Mouse (Mus musculus) intestine, embryonic 14.5 days (tissue): ENCODE measurements around the gene Cars. TPM values are rescaled to one million over a fixed set of nuclear protein-coding genes. Genes with fewer than 3 reads are reported as not detected.

Experiments
- ATAC-seq: fragments of 200-750 bp; cut with Nextera tagmentation; replicated peaks from 2 replicates; pipeline ENCODE4 v1.8.0; 2017; ENCODE audit warnings: low read depth, moderate number of reproducible peaks, moderate TSS enrichment, moderate library complexity; ENCODE audit not compliant: low FRiP score, low TSS enrichment
- DNase-seq: peaks from one replicate; pipeline ENCODE4 v3.0.0-alpha.2; 2018; ENCODE audit warnings: low spot score
- H3K27ac ChIP-seq: fragments of 300-500 bp; sonication (generic); 2 replicates; pipeline ENCODE4 v1.5.1; 2014; ENCODE audit warnings: low read depth, mild to moderate bottlenecking, control low read depth
- H3K27me3 ChIP-seq: fragments of 300-500 bp; sonication (generic); replicated peaks from 2 replicates; pipeline ENCODE4 v1.6.1; 2014; ENCODE audit warnings: low read length, control low read depth; ENCODE audit not compliant: control insufficient read depth, insufficient read depth
- H3K36me3 ChIP-seq: fragments of 300-500 bp; sonication (generic); 2 replicates; pipeline ENCODE4 v1.6.1; 2014; ENCODE audit warnings: low read length, control low read depth; ENCODE audit not compliant: control insufficient read depth, insufficient read depth
- H3K4me1 ChIP-seq: fragments of 300-500 bp; sonication (generic); replicated peaks from 2 replicates; pipeline ENCODE4 v1.6.1; 2014; ENCODE audit warnings: low read length, control low read depth, mixed read lengths; ENCODE audit not compliant: control insufficient read depth, insufficient read depth
- H3K4me2 ChIP-seq: fragments of 300-500 bp; sonication (generic); 2 replicates; pipeline ENCODE4 v1.6.1; 2014; ENCODE audit warnings: low read length
- H3K4me3 ChIP-seq: fragments of 300-500 bp; sonication (generic); 2 replicates; pipeline ENCODE4 v1.5.1; 2014; ENCODE audit warnings: low read depth, low read length, control low read depth, mixed read lengths
- H3K9ac ChIP-seq: fragments of 300-500 bp; sonication (generic); 2 replicates; pipeline ENCODE4 v1.6.1; 2014; ENCODE audit warnings: mild to moderate bottlenecking, low read length
- H3K9me3 ChIP-seq: fragments of 300-500 bp; sonication (generic); 2 replicates; pipeline ENCODE4 v1.6.1; 2016; ENCODE audit warnings: low read length, control low read depth; ENCODE audit not compliant: control insufficient read depth
- WGBS: fragments of 180-500 bp; shearing (Covaris S2); extraction: QIAGEN DNeasy Blood & Tissue Kit; methylation state at CpG from one replicate; pipeline ENCODE4 v1.1.7; 2014; 5-methylcytosine and 5-hydroxymethylcytosine counted together
- polyA plus RNA-seq: library from polyadenylated mRNA; unstranded; fragments of >200 nt; fragmentation: Nextera tagmentation; extraction: Ambion mirVana; gene quantifications from 2 replicates; pipeline ENCODE4 v1.2.1, GENCODE M21; 2014

Gene Cars
- polyA plus RNA-seq, 1 experiment from 2014 or later, result 56.5 TPM

DNA sequence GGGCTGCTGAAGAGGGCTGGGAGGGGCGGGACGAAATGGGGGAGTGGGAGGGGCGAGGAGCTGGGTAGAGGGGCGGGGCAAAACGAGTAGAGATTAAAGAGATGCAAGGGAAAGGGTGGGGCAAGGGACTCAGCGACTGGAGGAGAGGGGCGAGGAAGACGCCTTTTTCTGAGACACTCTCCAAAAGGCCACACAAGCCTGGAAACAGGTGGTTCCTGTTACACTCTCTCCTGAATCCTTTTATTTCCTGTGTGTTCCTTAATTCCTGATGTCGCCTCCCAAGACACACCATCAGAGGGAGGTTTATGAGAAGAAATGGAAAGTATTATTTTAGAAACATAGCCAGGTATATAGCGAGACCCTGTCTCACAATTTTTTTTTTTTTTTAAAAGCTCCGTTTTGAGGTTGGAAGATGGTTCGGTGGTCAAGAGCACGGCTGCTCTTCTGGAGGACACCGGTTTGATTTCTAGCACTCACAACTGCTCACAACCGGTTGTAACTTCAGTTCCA lies 396 bp upstream of the Cars start:
- no peaks in the 10 kb centered on the region for H3K27me3 ChIP-seq
- peaks cover 5% of the 10 kb centered on the region; the same call in 1 of the 2 replicates for H3K36me3 ChIP-seq
- peak overlapping the region; percentile 87 for H3K4me3 ChIP-seq
- H3K9ac ChIP-seq, result peak overlapping the region; percentile 25; the same call in 1 of the 2 replicates
- peak overlapping the region; percentile 95 for H3K4me2 ChIP-seq
- H3K27ac ChIP-seq, result no peak overlapping the region
- H3K4me1 ChIP-seq, result peaks cover 7% of the 10 kb centered on the region; the same call in 1 of the 2 replicates
- whole genome bisulfite sequencing, result 5% methylated on average over 15 of the region's 15 CpGs
- no peaks in the 10 kb centered on the region for H3K9me3 ChIP-seq
- ATAC-seq (peak; percentile 53; the same call in 1 of the 2 replicates), DNase-seq (no peak)

DNA sequence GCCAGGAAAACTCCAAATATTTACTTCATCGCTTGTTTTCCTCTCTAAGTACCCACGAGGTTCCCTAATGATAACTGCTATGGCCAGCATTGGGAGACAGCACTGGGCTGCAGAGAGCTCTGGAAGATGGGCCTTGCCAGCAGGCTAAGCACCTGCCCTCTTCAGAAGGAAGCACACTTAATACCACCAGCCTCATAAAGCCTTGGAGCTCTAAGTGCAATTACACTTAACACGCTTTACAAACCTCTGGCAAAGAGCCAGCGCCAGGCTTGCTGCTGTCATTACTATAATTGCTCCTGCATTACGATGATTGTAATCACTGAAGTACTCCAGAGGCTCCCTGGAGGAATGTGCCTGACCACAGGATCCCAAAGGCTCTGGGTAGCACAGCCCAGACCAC lies 5.0 kb downstream of the Cars start:
- H3K27me3 ChIP-seq, result no peaks in the 10 kb centered on the region
- H3K36me3 ChIP-seq, result peaks cover 27% of the 10 kb centered on the region
- 53% methylated on average over 5 of the region's 5 CpGs for WGBS
- H3K9ac ChIP-seq, result no peak overlapping the region
- ATAC-seq (no peak), DNase-seq (no peak)
- H3K4me3 ChIP-seq, result no peak overlapping the region
- H3K9me3 ChIP-seq, result no peaks in the 10 kb centered on the region
- peaks cover 7% of the 10 kb centered on the region; the same call in 1 of the 2 replicates for H3K4me1 ChIP-seq
- no peak overlapping the region for H3K27ac ChIP-seq
- H3K4me2 ChIP-seq, result no peak overlapping the region

DNA sequence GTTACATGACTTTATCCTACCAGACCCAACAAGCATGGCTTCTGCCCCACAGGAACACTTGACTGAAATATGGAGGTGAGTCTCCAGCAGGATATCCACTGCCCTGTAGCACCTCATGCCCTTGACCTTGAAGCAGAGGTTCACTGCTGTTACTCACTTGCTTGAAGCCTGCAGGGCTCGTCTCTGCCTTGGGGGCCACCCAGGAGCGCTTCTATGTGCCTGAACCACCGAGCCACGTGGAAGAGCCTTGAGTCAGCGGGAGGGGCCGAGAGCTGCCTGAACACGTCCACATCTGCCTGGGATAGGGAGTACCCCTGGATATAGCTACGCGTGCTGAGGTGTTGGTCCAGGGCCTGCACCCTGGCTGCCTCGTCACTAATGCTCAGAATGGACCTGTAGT lies 7.6 kb downstream of the Cars start:
- DNase-seq, result no peak
- no peak overlapping the region for H3K4me3 ChIP-seq
- H3K9ac ChIP-seq, result no peak overlapping the region
- no peaks in the 10 kb centered on the region for H3K9me3 ChIP-seq
- no peak for ATAC-seq
- peaks cover 41% of the 10 kb centered on the region for H3K36me3 ChIP-seq
- H3K4me1 ChIP-seq, result no peaks in the 10 kb centered on the region
- H3K27ac ChIP-seq, result no peak overlapping the region
- WGBS, result 88% methylated on average over 10 of the region's 10 CpGs
- no peak overlapping the region for H3K4me2 ChIP-seq
- H3K27me3 ChIP-seq, result no peaks in the 10 kb centered on the region

DNA sequence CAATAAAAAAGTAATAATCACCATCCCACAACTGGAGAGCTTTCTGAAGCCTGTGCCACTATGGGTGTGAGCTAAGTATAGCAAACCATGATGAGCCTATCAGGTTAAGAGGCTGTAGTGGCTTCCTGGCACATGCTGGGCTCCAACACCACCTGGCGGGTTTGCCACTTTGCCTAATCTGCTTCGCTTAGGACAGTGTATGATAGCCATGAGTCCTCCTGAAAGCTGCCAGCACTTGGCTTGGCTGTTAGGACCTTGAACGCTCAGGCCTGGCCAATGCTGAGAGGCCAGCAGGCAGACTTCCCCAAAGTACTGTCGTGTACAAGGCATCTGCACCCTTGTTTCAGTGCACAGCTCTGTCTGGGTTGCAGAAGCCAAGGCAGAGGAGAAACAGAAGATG lies 11.9 kb downstream of the Cars start:
- DNase-seq (no peak), ATAC-seq (no peak)
- Histone ChIP-seq H3K4me2 (no peak overlapping the region), H3K9me3 (no peaks in the 10 kb centered on the region), H3K4me3 (no peak overlapping the region), H3K9ac (no peak overlapping the region), H3K27me3 (no peaks in the 10 kb centered on the region), H3K4me1 (no peaks in the 10 kb centered on the region), H3K27ac (no peak overlapping the region), H3K36me3 (peaks cover 64% of the 10 kb centered on the region)
- WGBS, result 95% methylated on average over 4 of the region's 4 CpGs

DNA sequence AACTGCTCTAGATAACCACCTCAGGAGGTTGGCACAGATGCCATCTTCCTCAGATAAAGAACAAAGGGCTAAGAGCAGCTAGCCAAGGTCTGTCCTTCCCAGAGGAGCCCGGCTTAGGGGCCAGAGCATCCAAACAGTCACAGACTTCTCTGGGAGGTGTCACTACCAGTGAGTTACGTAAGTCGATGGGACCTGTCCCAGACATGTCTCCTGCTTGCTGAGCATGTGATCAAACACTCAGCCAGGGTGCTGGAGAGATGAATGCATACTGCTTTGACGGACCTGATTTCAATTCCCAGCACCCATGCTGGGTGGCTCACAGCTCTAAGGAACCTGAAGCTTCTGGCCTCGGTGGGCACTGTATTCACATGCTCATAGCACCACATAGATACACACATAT lies 12.3 kb downstream of the Cars start:
- 86% methylated on average over 5 of the region's 5 CpGs for WGBS
- no peak overlapping the region for H3K27ac ChIP-seq
- no peak overlapping the region for H3K4me3 ChIP-seq
- ATAC-seq, result no peak
- H3K4me2 ChIP-seq, result no peak overlapping the region
- H3K27me3 ChIP-seq, result no peaks in the 10 kb centered on the region
- no peak overlapping the region for H3K9ac ChIP-seq
- no peaks in the 10 kb centered on the region for H3K4me1 ChIP-seq
- no peak for DNase-seq
- H3K9me3 ChIP-seq, result no peaks in the 10 kb centered on the region
- peaks cover 65% of the 10 kb centered on the region for H3K36me3 ChIP-seq

DNA sequence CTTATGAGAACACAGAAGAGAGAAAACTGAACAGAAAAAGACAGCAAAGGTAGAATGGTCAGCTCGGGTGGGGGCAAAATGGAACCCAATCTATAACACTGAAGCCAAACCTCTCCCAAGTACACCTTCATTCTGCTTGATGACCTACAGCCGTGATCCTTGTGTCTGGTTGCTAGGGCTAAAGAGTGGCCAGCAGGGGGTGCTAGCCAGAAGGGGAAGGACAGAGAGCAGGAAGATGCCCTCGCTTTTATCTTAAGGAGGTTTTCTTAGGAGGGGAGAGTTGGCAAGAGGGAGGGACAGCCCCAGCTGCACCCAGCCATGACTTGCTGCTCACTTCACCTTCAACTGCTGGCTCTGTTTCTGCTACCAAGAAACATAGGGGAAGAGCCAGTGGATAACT lies 15.9 kb downstream of the Cars start:
- Histone ChIP-seq H3K27ac (no peak overlapping the region), H3K27me3 (no peaks in the 10 kb centered on the region), H3K9me3 (no peaks in the 10 kb centered on the region), H3K4me1 (no peaks in the 10 kb centered on the region), H3K4me3 (no peak overlapping the region), H3K36me3 (peaks cover 80% of the 10 kb centered on the region), H3K4me2 (no peak overlapping the region), H3K9ac (no peak overlapping the region)
- DNase-seq (peak; percentile 81), ATAC-seq (no peak)
- 24% methylated on average over 3 of the region's 3 CpGs for WGBS

DNA sequence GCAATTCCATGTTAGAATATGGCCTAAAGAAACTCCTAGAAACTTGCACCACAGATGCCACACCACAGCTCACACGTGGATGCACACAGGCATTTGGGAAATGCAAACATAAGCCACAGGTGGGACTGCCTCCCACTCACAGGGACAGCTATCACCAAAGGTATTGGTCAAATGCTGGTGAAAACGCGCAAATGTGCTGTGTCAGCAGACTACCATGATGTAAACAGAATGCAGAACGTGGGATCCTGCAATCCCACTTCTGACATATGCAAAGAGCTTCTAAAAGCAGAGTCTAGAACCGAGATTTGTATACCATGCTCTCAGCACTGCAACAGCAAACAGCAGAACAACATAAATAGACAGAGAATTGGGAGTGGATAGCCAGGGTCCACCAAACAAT lies 16.9 kb downstream of the Cars start:
- DNase-seq, result no peak
- Histone ChIP-seq H3K27ac (no peak overlapping the region), H3K36me3 (peaks cover 83% of the 10 kb centered on the region), H3K27me3 (no peaks in the 10 kb centered on the region), H3K9ac (no peak overlapping the region), H3K4me1 (no peaks in the 10 kb centered on the region), H3K9me3 (no peaks in the 10 kb centered on the region), H3K4me3 (no peak overlapping the region), H3K4me2 (no peak overlapping the region)
- no peak for ATAC-seq
- 91% methylated on average over 5 of the region's 5 CpGs for WGBS

DNA sequence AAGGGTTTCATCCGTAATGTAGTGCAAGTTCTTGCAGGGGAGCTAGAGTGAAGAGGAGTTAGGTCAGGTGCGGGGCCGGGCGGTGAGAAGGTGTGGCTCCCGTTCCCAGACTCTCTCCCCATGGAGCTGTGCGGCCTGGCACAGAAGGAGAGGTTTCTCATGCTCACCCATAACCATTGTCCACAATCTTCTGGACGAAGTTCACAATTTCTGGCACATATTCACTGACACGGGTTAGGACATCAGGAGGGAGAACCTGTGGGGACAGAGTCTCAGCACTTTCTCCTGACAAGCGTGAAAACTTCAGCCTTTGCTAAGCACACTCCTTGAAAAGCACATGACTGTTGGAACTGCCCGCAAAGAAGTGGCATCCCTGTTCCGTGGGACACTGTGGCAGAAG lies 24.1 kb downstream of the Cars start:
- Histone ChIP-seq H3K4me2 (no peak overlapping the region), H3K4me1 (no peaks in the 10 kb centered on the region), H3K9ac (no peak overlapping the region), H3K27me3 (no peaks in the 10 kb centered on the region), H3K9me3 (no peaks in the 10 kb centered on the region), H3K27ac (no peak overlapping the region), H3K36me3 (peaks cover 97% of the 10 kb centered on the region), H3K4me3 (no peak overlapping the region)
- 95% methylated on average over 11 of the region's 11 CpGs for WGBS
- ATAC-seq, result no peak
- no peak for DNase-seq

DNA sequence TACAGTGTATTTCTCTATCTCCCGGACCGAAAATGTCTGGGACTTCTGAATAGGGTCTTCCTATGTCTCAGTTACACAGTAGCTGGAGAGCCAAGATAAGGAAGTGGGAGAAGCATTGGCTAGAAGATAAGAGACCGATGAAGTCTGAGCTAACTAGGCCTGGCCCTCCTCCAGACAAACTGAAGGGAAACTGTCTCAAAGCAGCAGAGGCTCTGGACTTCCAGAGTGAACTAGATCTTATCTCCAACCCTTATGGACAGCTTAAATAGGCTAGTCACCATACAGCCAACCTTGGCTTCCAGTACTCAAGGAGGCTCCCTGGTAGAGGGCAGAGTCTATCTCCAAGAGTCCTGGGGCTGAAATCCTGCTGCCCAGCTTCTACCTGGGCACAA lies 34.2 kb downstream of the Cars start:
- DNase-seq, result no peak
- H3K4me3 ChIP-seq, result no peak overlapping the region
- 88% methylated on average over 3 of the region's 3 CpGs for WGBS

More for the DNA sequence above, 34.2 kb downstream of the Cars start:
- Histone ChIP-seq H3K27me3 (no peaks in the 10 kb centered on the region), H3K36me3 (peaks cover 92% of the 10 kb centered on the region), H3K27ac (no peak overlapping the region), H3K4me2 (no peak overlapping the region), H3K9me3 (no peaks in the 10 kb centered on the region), H3K9ac (no peak overlapping the region), H3K4me1 (no peaks in the 10 kb centered on the region)
- no peak for ATAC-seq
